In genomic region chr4:117119636-117120035, GRCm38 (mm10) we compare ENCODE assay signal across 8 mouse cellular contexts. TPM values are rescaled to one million over a fixed set of nuclear protein-coding genes. Genes with fewer than 3 reads are reported as not detected.
DNase-seq lines count a peak whose midpoint lies in the region; ATAC-seq and TF ChIP-seq lines count a peak whose summit lies in the region.

No protein-coding gene starts in this region.

- no peak for ATAC-seq in heart, postnatal 0 days (ENCODE audit: insufficient read depth, low read depth)
- no peak for ATAC-seq in hindbrain, embryonic 14.5 days (ENCODE audit: low FRiP score)
- no peak for ATAC-seq in midbrain, embryonic 14.5 days (ENCODE audit: low FRiP score, low TSS enrichment)

- H3K4me1 ChIP-seq in heart, postnatal 0 days (ENCODE audit: control insufficient read depth, insufficient read depth), result no peaks in the 10 kb centered on the region; the same call in 1 of the 2 replicates
- peaks cover 11% of the 10 kb centered on the region; the same call in 1 of the 2 replicates for H3K4me1 ChIP-seq in brown adipose tissue, adult 24 weeks (ENCODE audit: control insufficient read depth, insufficient read depth, insufficient read length, low read length)
- H3K4me1 ChIP-seq in hindbrain, embryonic 14.5 days (replicated peaks; ENCODE audit: control insufficient read depth, insufficient read depth, low read length), result peaks cover 15% of the 10 kb centered on the region
- H3K4me1 ChIP-seq in midbrain, embryonic 14.5 days (ENCODE audit: control insufficient read depth, insufficient read depth, low read length), result peaks cover 8% of the 10 kb centered on the region

- H3K9me3 ChIP-seq in heart, postnatal 0 days (replicated peaks; ENCODE audit: control insufficient read depth, low read length), result no peaks in the 10 kb centered on the region
- H3K9me3 ChIP-seq in hindbrain, embryonic 14.5 days (ENCODE audit: control insufficient read depth, low read length), result no peaks in the 10 kb centered on the region
- no peaks in the 10 kb centered on the region for H3K9me3 ChIP-seq in midbrain, embryonic 14.5 days (ENCODE audit: control insufficient read depth, low read length)

- no peak for TF ChIP-seq EP300 in heart, postnatal 0 days (IDR thresholded peaks at IDR 0.05; ENCODE audit: low read depth)

- 79% methylated on average over 5 of the region's 5 CpGs for WGBS in heart, postnatal 0 days
- WGBS in hindbrain, embryonic 14.5 days, result 81% methylated on average over 5 of the region's 5 CpGs
- 67% methylated on average over 5 of the region's 5 CpGs for WGBS in midbrain, embryonic 14.5 days

- H3K4me3 ChIP-seq in heart, postnatal 0 days (ENCODE audit: low read depth, low read length), result peak overlapping the region; percentile 60
- peak overlapping the region; percentile 61 for H3K4me3 ChIP-seq in brown adipose tissue, adult 24 weeks (ENCODE audit: insufficient read depth, low read depth, low read length)
- H3K4me3 ChIP-seq in hindbrain, embryonic 14.5 days (replicated peaks; ENCODE audit: low read length), result peak overlapping the region; percentile 76
- peak overlapping the region; percentile 60 for H3K4me3 ChIP-seq in midbrain, embryonic 14.5 days (replicated peaks; ENCODE audit: low read depth, low read length)

- intact Hi-C loops in heart, postnatal 14 days (cut with DNase I), result loop anchor here (2.0 to 10.0 kb wide), 4 partner anchors 19 to 405 kb away; no protein-coding TSS in a partner anchor

- TF ChIP-seq CTCF in heart, postnatal 0 days (IDR thresholded peaks at IDR 0.05; ENCODE audit: low read depth), result no peak

- no peaks in the 10 kb centered on the region for H3K27me3 ChIP-seq in heart, postnatal 0 days (ENCODE audit: control insufficient read depth, insufficient read depth, low read length)
- no peaks in the 10 kb centered on the region for H3K27me3 ChIP-seq in hindbrain, embryonic 14.5 days (ENCODE audit: control insufficient read depth, insufficient read depth, low read length)
- H3K27me3 ChIP-seq in midbrain, embryonic 14.5 days (ENCODE audit: control insufficient read depth, insufficient read depth, low read length), result no peaks in the 10 kb centered on the region

- no peak for DNase-seq in heart, postnatal 0 days (ENCODE audit: low spot score)
- DNase-seq in heart, postnatal 14 days, result no peak
- no peak for DNase-seq in hindbrain, embryonic 14.5 days (ENCODE audit: low spot score)
- no peak for DNase-seq in midbrain, embryonic 14.5 days
- DNase-seq in layer of hippocampus, postnatal 14 days (ENCODE audit: low spot score in 2 of 2), result no peak
- no peak for DNase-seq in natural killer cell, adult 2 months (ENCODE audit: low spot score in 2 of 2)
- no peak for DNase-seq in frontal cortex, adult 2 months (ENCODE audit: extremely low spot score in 1 of 2, low spot score in 1 of 2)

- H3K36me3 ChIP-seq in heart, postnatal 0 days (replicated peaks; ENCODE audit: control insufficient read depth, insufficient read depth, low read length), result no peaks in the 10 kb centered on the region
- H3K36me3 ChIP-seq in hindbrain, embryonic 14.5 days (replicated peaks; ENCODE audit: control insufficient read depth, insufficient read depth), result peaks cover 9% of the 10 kb centered on the region; the same call in 1 of the 2 replicates
- H3K36me3 ChIP-seq in midbrain, embryonic 14.5 days (ENCODE audit: control insufficient read depth, insufficient read depth, low read length), result no peaks in the 10 kb centered on the region

- H3K4me2 ChIP-seq in heart, postnatal 0 days (ENCODE audit: low read depth, low read length), result peak overlapping the region; percentile 92
- H3K4me2 ChIP-seq in hindbrain, embryonic 14.5 days (replicated peaks), result peak overlapping the region; percentile 100
- peak overlapping the region; percentile 82 for H3K4me2 ChIP-seq in midbrain, embryonic 14.5 days (ENCODE audit: low read length)

- peak overlapping the region; percentile 78 for H3K27ac ChIP-seq in heart, postnatal 0 days (ENCODE audit: low read depth)
- peak overlapping the region; percentile 89 for H3K27ac ChIP-seq in brown adipose tissue, adult 24 weeks (replicated peaks; ENCODE audit: low read depth, low read length)
- H3K27ac ChIP-seq in hindbrain, embryonic 14.5 days, result peak overlapping the region; percentile 95
- peak overlapping the region; percentile 92 for H3K27ac ChIP-seq in midbrain, embryonic 14.5 days (replicated peaks; ENCODE audit: low read depth, low read length)

- 0 out of 2 replicates have a peak overlapping the region, but pooled peaks have one; percentile 12 for H3K9ac ChIP-seq in heart, postnatal 0 days (replicated peaks; ENCODE audit: low read depth, low read length)
- H3K9ac ChIP-seq in hindbrain, embryonic 14.5 days, result peak overlapping the region; percentile 83
- H3K9ac ChIP-seq in midbrain, embryonic 14.5 days (replicated peaks; ENCODE audit: low read length), result peak overlapping the region; percentile 78

RNA-seq across cellular contexts. Expression of gene Btbd19, which starts 5.9 kb away (rescaled TPM):
- total RNA-seq in heart, postnatal 0 days (2014; rRNA removed; ENCODE audit: low replicate concordance), result 7.4 and 8.6 TPM in 2 replicates
- polyA plus RNA-seq in heart, postnatal 0 days (2015; fragmentation: Nextera tagmentation; extraction: Ambion mirVana), result 2.7 and 2.8 TPM in 2 replicates
- total RNA-seq in heart, postnatal 14 days (2021), result 1 to 10 TPM; 3.3 to 5.5 TPM
- polyA plus RNA-seq in brown adipose tissue, adult 24 weeks (2012; ENCODE audit: insufficient read depth, insufficient read length, missing spikeins), result 1.8 TPM in 1 of 2 replicates, not detected in the other
- polyA plus RNA-seq in hindbrain, embryonic 14.5 days (2014; fragmentation: Nextera tagmentation; extraction: Ambion mirVana), result 3.1 and 3.2 TPM in 2 replicates
- 3.2 and 3.4 TPM in 2 replicates for polyA plus RNA-seq in midbrain, embryonic 14.5 days (2014; fragmentation: Nextera tagmentation; extraction: Ambion mirVana)
- total RNA-seq in layer of hippocampus, postnatal 14 days (2021), result 1 to 10 TPM; 9.4 to 9.9 TPM
- 21.9 and 25.6 TPM in 2 replicates for polyA plus RNA-seq in frontal cortex, adult 2 months (2012; rRNA removed)

RNA-seq across cellular contexts. Expression of gene Tctex1d4, which starts 7.0 kb away (rescaled TPM):
- not detected in 2 replicates for total RNA-seq in heart, postnatal 0 days (2014; rRNA removed; ENCODE audit: low replicate concordance)
- 1.3 TPM in 1 of 2 replicates, not detected in the other for polyA plus RNA-seq in heart, postnatal 0 days (2015; fragmentation: Nextera tagmentation; extraction: Ambion mirVana)
- total RNA-seq in heart, postnatal 14 days (2021), result not detected
- polyA plus RNA-seq in brown adipose tissue, adult 24 weeks (2012; ENCODE audit: insufficient read depth, insufficient read length, missing spikeins), result not detected in 2 replicates
- 0.82 and 1.6 TPM in 2 replicates for polyA plus RNA-seq in hindbrain, embryonic 14.5 days (2014; fragmentation: Nextera tagmentation; extraction: Ambion mirVana)
- not detected in 2 replicates for polyA plus RNA-seq in midbrain, embryonic 14.5 days (2014; fragmentation: Nextera tagmentation; extraction: Ambion mirVana)
- total RNA-seq in layer of hippocampus, postnatal 14 days (2021), result 1 to 10 TPM in 1 of 2 experiments, under 1 TPM in 1; 0.95 to 2.3 TPM
- 0.15 and 0.32 TPM in 2 replicates for polyA plus RNA-seq in frontal cortex, adult 2 months (2012; rRNA removed)

RNA-seq across cellular contexts. Expression of gene Plk3, which starts 14.1 kb away (rescaled TPM):
- 1.6 and 4.0 TPM in 2 replicates for total RNA-seq in heart, postnatal 0 days (2014; rRNA removed; ENCODE audit: low replicate concordance)
- polyA plus RNA-seq in heart, postnatal 0 days (2015; fragmentation: Nextera tagmentation; extraction: Ambion mirVana), result 1.6 and 1.9 TPM in 2 replicates
- total RNA-seq in heart, postnatal 14 days (2021), result 1 to 10 TPM; 1.8 to 3.1 TPM
- 0.71 and 2.5 TPM in 2 replicates for polyA plus RNA-seq in brown adipose tissue, adult 24 weeks (2012; ENCODE audit: insufficient read depth, insufficient read length, missing spikeins)
- 17.4 and 21.7 TPM in 2 replicates for polyA plus RNA-seq in hindbrain, embryonic 14.5 days (2014; fragmentation: Nextera tagmentation; extraction: Ambion mirVana)
- 15.7 and 17.5 TPM in 2 replicates for polyA plus RNA-seq in midbrain, embryonic 14.5 days (2014; fragmentation: Nextera tagmentation; extraction: Ambion mirVana)
- total RNA-seq in layer of hippocampus, postnatal 14 days (2021), result 10 to 100 TPM; 11.6 to 13.8 TPM
- polyA plus RNA-seq in frontal cortex, adult 2 months (2012; rRNA removed), result 11.2 and 15.6 TPM in 2 replicates

RNA-seq across cellular contexts. Expression of gene Ptch2, which starts 23.8 kb away (rescaled TPM):
- 3.2 and 3.6 TPM in 2 replicates for total RNA-seq in heart, postnatal 0 days (2014; rRNA removed; ENCODE audit: low replicate concordance)
- polyA plus RNA-seq in heart, postnatal 0 days (2015; fragmentation: Nextera tagmentation; extraction: Ambion mirVana), result 1.2 and 1.4 TPM in 2 replicates
- 1 to 10 TPM; 1.5 to 1.7 TPM for total RNA-seq in heart, postnatal 14 days (2021)
- 1.2 and 1.5 TPM in 2 replicates for polyA plus RNA-seq in brown adipose tissue, adult 24 weeks (2012; ENCODE audit: insufficient read depth, insufficient read length, missing spikeins)
- 5.6 and 7.7 TPM in 2 replicates for polyA plus RNA-seq in hindbrain, embryonic 14.5 days (2014; fragmentation: Nextera tagmentation; extraction: Ambion mirVana)
- 4.0 and 4.5 TPM in 2 replicates for polyA plus RNA-seq in midbrain, embryonic 14.5 days (2014; fragmentation: Nextera tagmentation; extraction: Ambion mirVana)
- 1 to 10 TPM; 1.9 to 3.6 TPM for total RNA-seq in layer of hippocampus, postnatal 14 days (2021)
- polyA plus RNA-seq in frontal cortex, adult 2 months (2012; rRNA removed), result 2.7 and 2.9 TPM in 2 replicates

RNA-seq across cellular contexts. Expression of gene Rps8, which starts 36.4 kb away (rescaled TPM):
- 638 and 752 TPM in 2 replicates for total RNA-seq in heart, postnatal 0 days (2014; rRNA removed; ENCODE audit: low replicate concordance)
- polyA plus RNA-seq in heart, postnatal 0 days (2015; fragmentation: Nextera tagmentation; extraction: Ambion mirVana), result 456 and 475 TPM in 2 replicates
- 100 to 1,000 TPM; 590 to 604 TPM for total RNA-seq in heart, postnatal 14 days (2021)
- polyA plus RNA-seq in brown adipose tissue, adult 24 weeks (2012; ENCODE audit: insufficient read depth, insufficient read length, missing spikeins), result 544 and 683 TPM in 2 replicates
- 549 and 672 TPM in 2 replicates for polyA plus RNA-seq in hindbrain, embryonic 14.5 days (2014; fragmentation: Nextera tagmentation; extraction: Ambion mirVana)
- polyA plus RNA-seq in midbrain, embryonic 14.5 days (2014; fragmentation: Nextera tagmentation; extraction: Ambion mirVana), result 599 and 678 TPM in 2 replicates
- total RNA-seq in layer of hippocampus, postnatal 14 days (2021), result 100 to 1,000 TPM; 436 to 472 TPM
- polyA plus RNA-seq in frontal cortex, adult 2 months (2012; rRNA removed), result 496 and 568 TPM in 2 replicates

Comparison
In these comparisons a context has a peak if more than half of its experiments do, and no peak if none do; other contexts are left out.
1. H3K9ac ChIP-seq: peak in every context shown above with its lines; median percentile 83 in hindbrain, embryonic 14.5 days; 78 in midbrain, embryonic 14.5 days; 12 in heart, postnatal 0 days.